Mouse (Mus musculus): ENCODE measurements at regions not wholly inside any gene's neighbourhood (a gene's known extent, or its start where the extent isn't known, plus 50 kb on each side); places are given as distances from the start of the nearest gene placed in this dataset.

DNA sequence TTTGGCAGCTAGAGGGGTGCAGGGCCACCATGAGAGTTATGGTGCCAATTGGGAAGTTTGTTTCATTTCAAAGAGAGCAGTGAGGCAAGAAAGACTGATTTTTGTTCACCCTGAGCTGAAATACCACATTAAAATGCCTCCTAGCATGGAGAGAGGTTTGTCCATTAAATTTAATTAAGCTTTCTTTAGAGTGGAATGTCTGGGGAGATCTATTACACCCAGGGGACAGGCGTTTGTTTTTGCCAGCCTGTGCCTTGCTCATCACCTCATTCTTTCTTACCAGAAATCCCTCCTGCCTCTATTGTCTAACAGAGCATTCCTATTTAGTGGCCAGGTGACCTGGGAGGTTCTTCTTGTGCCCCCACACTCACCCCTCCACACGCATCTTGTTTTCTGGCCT is 55.2 kb upstream of the Rcn1 start:
- DNase-seq, result no peak

DNA sequence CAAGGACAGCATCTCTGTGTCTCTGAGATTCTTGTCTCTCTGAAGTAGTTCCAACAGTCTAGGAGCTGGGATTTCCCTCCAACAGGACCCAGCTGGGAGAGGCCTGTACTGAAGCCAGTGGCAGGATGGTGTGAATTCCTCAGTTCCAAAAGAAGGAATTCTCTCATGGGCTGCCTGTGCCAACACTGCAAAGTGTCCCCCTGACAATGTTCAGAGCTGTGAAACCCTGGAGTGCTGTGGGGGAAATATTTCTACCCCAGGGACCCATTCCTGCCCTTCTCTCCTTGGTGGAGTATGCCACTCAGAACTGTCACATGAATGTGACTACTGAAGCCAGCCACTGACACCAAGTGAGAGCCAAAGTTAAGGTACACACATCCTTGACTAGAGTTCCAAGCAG is 55.7 kb upstream of the Rcn1 start:
- no peak for DNase-seq

DNA sequence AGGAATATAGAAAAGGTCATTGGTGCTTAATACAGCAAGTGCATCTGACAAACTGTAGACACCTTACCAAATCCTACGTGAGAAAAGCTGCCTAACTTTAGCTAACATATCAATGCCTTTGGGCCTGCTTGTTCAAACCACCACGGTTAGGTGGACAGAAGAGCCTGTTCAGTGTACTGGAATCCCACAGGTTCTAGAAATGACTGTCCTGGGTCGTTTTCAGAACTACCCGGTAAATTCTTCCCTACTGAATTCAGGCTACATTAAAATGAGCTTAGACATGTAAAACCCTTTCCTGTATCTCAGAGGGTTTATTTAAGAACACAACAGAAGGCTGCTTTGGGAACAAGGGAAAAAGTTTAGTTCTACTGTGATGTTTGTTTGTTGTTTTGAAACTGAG is 59.5 kb upstream of the Rcn1 start:
- no peak for DNase-seq

DNA sequence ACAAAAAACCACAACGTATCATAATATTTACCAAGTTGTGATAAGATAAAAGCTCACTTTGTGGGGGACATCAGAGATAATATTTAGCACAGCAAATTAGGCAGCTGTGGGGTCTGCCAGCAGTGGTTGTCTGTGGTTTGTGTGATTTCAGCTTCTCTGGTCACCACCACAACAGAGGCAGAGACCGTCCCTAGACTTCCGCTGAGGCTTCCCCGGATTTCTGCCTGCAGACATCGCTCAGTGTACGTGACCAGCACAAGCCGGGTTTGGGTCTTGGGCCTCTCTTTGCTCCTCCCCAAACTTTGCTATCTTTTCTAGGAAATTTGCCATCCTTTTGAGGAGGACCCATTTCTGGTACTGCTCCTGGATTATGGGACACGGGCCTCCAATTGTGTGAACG is 60.4 kb upstream of the Rcn1 start:
- no peak for DNase-seq

DNA sequence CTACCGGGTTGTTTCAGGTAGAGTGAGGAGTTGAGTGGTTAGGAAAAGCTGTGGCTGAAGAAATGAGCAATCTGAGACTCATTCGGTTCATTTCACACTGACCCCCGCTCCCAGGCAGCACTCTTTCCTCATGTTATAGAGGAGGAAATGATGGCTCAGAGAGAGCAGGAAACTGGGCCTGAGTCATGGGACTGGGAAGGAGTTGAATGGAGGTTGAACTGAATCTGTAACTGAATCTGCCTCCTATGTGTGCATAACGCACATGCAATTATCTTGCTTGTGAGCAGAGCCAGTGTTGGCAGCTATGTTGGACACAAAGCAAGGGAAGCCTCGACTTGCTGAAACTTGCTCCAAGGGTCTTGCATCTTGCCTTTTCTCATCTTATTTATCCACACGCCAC is 66.5 kb upstream of the Rcn1 start:
- DNase-seq, result no peak

DNA sequence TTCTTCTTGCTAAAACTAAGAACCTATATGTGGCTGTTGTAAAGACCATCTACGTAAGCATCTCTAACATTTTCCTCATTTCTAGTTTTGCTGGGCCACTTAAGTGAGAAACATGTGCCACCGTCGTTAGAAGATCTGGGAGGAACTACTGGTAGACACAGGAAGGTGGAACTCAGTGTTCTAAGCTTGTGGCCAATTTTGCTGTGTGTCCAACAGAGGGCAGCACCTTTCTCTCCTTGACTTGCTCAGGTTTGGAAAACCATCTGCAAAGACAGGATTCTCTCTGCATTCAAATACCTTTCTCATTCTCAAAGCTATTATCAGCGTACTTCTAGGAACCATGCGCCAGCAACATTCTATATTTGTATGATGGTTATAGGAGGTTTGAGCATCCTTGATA is 69.8 kb upstream of the Rcn1 start:
- DNase-seq, result peak; percentile 72 to 73

DNA sequence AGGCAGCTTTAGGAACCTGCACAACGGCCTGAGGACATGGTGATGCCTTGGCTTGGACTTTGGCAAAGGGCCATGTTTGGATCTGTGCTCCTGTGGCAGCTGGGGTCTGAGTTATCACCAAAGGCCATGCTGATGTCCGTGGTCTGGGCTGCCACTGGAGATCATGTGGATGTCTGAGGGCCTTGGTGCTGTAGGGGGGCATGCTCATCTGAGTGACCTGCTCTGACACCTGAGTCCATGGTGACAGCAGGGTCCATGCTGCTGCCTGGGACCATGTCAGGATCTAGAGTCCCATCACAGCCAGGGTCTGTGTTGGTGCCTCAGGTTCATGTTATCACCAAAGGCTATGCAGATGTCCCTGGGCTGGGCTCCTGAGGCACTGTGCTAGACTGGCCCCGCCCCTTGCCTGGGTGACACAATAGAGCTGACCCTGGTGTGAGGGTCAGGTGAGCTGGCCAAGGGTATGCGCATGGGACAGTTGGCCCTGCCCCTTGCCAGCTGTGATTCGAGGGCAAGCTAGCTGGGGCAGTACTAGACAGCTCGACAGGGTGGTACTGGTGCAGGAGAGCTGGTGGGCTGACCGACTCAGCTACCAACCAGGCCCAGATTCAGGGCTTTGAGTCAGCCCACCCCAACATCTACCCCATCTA is 77.0 kb upstream of the Rcn1 start:
- DNase-seq, result no peak

DNA sequence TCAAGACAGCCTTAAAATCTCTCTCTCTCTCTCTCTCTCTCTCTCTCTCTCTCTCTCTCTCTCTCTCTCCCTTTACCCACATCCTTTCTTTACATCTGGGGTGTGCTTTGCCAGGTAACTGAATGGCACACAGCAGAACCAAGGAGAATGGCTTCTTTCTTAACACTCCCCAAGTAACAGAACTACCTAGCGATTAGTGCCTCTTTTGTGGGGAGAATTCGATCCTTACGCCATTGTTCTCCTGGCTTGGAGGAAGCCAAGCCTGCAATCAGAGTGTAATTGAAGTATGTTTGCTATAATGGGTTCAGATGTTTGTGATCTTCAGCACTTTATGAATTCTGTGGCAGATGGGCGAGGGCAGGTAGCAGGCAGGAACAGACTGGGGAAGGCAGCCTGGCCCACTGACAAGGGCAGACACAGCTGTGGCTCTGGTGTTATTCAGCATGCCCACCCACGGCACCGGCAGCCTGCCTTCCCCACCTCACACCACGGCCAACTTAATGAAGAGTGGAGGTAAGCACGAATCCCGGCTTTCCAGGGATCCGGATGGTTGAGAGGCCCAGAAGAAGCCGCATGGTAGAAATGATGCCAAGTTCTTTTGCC is 83.0 kb upstream of the Rcn1 start:
- DNase-seq, result no peak

DNA sequence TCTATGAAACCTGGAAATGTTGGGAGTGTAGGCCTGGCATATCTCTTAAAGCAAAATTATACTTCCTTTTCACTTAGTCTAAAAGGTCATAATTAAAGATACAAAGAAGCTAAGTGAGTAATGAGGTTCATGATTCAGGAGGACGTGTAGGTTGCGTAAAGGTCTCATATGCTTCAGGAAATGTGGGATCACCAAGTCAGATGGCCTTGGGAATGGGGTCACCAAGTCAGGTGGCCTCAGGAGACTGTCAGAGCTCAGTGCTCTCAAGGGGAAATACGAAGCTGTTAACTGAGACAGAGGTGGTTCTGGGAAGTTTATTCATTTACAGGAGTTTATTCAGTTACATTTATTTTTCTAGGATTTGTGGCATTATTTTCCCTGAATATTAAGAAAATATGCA is 85.4 kb upstream of the Rcn1 start:
- DNase-seq, result no peak

DNA sequence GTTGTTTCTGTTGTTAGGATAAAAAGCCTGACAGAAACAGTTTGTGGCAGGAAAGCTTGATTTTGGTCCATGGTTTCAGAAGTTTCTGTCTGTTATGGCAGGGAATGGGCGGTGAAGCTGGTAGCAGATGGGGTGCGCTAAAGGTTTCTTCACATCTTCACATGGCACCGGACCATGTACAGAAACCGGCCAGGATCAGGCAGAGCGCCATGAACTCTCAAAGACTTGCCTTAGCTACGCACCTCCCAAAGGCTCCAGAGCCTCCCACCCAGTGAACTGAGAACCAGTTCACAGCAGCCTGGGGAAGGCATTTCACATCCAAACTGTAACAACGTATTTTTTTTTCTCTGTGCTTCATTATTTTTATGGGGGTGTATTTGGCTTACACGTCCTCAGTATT is 86.2 kb upstream of the Rcn1 start:
- no peak for DNase-seq

DNA sequence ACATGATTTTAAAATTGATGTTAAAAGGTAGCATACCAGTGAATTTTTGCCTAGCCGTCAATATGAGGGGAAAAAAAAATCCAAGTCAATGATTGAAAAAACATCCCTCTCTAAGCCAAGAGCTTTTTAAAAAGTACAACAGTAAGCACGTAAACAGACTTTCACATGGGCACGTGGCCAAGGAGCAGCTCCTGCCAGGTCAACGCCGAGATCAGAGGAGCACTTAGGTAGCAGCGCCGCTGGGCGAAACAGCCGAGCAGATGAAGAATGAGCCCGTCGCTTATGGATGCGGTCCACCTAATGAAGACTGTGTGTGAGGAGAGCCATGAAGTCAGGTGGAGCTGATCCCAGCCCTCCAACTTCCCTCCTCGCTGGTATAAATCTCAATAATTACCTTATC is 96.7 kb upstream of the Rcn1 start:
- DNase-seq, result peak in 1 of 2 experiments; percentile 8

DNA sequence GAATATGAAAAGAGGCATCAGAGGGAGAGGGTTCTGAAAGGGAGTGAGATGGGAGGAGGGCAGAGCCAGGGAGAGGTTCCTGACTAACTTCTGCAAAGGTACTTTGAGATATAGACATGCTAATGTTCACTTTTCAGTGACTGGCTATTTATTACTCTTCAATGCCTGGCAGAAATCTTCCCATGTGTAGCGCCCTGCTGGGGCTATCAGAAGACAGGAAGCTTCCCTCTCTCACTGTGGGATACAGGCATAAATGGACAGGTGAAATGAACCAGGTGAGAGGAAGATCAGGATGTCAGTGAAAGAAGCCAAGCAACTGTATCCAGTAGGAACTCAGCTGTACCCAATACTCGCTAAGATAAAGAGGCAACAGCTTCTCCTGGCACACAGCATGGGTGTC is 105.1 kb upstream of the Rcn1 start:
- DNase-seq, result no peak

DNA sequence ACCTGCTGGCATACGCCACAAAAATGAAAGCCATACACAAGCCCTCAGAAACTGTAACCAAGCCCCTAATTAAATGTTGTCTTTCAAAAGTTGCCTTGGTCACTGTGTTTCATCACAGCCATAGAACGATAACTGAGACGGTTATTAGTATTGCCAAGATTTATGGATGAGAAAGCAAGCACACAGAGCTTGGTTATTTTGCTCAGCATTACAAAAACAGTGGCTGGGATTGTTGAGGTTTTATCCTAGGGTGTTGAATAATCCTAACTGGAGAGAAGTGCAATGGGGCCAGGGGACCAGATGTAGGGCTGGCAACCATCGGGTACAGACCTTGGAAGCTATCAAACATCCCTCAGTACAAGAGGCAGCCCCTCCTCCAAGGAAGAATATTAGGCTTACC is 106.4 kb upstream of the Rcn1 start:
- no peak for DNase-seq

DNA sequence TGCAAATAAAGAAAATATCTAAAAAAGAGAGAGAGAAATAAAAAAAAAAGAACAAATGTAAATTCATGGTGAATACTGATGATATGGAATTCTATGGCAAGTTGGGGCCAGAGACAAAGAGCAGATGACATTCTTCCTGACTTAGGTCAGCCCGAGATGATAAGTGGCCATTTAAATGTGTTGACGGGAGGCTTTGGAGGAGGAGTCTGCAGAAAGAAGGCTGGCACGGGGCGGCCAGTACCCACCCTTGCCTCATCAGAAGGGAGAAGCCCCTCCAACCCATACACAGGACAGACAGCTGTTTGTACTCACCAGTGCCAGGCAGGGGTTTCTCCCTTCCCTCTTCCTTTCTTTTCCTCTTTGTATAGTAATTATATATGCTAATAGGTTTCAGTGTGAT is 108.0 kb upstream of the Rcn1 start:
- DNase-seq, result no peak

DNA sequence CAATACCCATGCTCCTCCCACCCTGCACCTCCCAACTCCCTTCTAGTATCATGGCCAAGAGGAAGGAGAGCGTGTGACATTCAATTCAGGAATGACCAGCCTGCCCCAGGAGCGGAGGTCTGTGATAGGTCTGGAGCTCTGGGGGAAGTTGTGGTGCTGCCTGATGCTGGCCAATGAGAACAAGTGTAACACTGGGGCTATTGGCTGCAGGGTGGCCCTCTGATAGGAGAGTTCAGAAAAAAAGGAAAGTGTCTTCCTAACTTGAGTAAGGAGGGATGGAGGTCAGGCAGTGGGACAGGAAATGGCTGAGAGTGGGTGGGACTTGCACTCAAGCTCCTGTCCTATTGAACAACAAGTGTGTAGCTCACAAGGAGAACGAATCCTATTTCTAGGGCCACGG is 111.7 kb upstream of the Rcn1 start:
- no peak for DNase-seq

DNA sequence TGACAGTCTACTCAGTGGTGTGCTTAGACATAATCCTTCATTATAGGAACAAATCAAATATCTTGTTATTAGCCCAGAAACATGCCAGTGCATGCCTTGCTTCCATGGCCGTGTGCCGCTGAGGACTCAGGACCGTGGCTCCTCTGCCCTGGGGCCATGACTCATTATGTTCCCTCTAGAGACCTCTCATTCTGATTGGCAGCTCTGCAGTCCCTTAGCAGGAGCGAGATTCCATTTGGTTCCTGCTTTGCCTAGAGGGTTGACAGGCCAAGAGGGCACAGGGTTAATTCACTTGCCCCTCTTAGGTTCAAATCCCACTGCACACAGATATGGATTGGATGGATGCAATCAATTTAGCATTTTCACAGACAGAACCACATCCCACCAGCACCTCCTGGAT is 112.6 kb upstream of the Rcn1 start:
- no peak for DNase-seq

DNA sequence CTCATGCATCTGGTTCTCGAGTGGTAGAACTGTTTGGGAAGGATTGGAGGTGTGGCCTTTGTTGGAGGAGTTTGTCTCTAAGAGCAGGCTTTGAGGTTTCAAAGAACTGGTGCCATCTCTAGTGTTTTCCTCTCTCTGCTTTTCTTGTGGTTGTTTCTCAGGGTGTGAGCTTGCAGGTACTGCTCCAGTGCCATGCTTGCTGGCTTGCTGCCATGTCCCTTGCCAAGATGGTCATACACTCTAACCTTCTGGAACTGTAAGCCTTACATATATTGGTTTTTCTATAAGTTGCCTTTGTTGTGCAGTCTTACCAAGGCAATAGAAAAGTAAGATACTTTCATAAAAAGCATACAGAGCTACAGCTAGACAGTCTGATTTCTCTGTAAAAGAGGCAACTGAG is 115.1 kb upstream of the Rcn1 start:
- DNase-seq, result peak in 1 of 2 experiments; percentile 8

DNA sequence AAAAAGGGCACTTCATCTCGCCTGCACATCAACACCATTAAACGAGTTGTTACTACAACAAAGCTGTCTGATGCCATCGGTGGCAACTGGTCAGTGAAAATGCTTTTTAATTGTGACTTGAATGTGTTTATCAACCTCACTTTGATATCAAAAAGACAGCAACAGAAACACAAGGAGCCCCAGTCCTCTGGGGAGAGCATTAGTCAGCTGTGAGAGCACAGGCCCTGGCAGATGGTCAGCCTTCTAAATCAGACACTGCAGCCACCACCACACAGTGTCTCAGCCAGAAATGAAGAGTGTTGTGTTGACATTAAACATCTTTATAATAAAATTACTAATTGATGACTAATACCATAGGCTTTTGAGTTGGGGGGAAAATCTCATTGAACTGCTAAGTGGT is 115.8 kb upstream of the Rcn1 start:
- peak; percentile 38 to 50 for DNase-seq

DNA sequence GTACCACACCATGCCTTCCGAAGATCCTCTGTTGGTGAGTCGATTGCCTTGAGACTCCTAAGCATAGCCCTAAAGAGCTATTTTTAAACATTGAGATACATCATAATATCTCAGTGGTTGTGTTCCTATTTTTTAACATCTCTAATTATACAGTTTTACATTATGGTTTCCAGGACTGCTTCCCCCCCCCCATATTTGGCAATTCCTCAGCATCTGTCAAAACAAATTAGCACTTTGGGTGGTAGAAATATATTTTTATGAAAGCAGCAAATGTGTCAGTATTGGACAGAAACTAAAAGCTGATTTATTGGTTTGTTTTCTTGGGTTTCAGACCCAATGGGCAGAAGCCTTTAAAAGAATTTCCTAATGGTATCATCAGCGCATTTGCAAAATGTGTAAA is 116.2 kb upstream of the Rcn1 start:
- no peak for DNase-seq

DNA sequence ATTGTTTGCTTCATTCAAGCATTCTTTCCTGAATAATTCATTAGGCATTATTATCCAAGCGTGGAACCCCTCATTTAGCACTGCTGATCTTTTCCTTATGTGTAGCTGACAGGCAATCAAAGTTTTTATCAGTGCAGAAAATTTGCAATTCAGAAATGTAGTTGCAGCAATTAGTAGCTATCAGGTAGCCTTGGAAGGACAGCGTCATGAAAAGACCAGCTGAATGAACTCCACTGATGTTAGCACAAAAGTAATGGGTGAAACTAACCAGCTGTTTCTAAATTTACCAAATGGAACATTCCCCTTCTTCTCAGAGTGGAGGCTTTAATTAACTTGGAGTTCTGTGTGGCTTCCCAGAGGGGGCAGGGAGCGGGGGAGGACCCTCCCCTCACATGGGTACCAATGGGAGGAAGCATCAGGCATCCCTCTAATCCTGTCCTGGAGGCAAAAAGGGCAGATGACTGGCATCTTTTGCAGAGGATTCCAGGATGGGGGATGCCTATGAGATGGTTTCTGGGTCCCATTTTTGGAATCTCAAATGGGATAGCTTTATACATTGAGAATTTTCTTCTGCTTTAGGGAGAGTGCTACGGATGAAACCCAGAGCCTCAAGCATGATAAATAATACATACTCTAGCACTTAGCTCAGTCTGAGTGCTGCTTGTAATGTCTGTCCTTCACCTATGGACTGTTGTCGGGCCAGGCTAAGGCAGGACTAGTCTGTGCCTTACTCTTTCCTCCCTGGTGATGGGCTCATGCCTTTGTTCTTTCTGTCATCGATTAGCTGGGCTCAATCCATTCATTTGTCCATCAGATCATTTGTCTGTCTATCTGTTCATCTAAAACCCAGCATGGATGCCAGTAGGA is 117.4 kb upstream of the Rcn1 start:
- DNase-seq, result no peak

DNA sequence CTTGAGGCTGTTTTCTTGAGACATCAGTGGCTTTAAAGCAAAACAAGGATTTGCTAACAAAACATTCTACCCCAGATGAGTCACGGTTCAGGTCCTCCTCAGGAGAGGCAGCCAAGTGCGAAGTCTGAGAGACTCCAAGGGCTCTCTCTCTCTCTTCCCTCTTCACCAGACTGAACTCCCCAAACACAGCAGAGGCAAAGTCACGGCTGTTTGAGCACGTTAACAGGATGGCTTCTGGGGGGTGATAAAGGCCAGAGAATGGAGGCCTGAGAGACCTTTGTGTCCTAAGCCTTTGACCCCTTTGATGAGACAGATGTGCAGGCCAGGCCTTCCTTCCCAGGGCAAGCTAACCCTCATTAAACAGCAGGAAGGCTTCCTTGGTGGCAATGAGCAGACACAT is 122.7 kb upstream of the Rcn1 start:
- no peak for DNase-seq

DNA sequence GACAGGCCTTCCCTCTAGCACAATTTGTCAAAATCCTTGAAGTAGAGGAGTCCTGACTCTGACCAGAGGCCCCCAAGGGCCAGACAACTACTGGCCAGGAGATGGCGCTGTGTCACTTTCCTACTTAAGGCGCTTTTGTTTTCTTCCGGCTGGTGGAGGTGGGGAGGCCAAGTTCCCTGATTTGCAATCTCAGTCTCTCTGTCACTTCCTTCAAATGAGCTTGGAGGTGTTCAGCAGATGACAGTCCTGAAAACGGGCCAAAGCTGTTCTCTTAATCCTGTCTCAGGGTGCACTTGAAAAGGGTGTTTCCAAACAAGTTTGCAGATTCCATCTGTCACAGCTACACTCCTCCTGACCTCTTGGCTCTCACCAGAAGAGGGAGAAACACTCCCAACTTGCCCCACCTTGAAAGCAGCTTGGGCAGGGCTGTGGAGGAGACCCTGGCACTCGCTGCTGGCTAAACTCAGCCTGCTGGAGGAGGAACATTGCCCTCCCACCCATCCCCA is 124.2 kb upstream of the Rcn1 start:
- DNase-seq, result peak; percentile 55 to 66

DNA sequence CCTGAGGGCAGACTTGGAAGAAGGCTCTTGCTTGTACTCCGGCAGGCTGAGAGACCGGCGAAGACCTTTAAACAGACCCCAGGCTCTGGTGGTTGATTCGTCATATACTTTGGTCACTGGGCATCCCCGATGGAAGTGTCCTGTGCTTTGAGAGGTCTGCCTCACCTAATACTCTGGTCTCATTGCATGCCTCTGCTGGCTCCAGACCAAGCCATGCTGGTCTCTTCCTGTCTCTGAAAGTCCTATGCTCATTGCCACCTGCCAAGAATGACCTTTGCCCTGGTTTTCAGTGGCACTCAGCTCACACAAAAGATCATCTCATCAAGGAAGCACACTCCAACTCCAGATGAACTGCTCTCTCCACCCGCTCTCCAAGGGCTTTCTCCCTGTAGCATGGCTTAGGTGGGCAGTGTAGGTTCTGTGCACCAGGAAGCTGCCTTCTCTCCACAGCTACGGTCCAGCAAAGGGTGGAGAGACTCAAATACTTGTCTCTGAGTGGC is 126.0 kb upstream of the Rcn1 start:
- DNase-seq, result no peak

DNA sequence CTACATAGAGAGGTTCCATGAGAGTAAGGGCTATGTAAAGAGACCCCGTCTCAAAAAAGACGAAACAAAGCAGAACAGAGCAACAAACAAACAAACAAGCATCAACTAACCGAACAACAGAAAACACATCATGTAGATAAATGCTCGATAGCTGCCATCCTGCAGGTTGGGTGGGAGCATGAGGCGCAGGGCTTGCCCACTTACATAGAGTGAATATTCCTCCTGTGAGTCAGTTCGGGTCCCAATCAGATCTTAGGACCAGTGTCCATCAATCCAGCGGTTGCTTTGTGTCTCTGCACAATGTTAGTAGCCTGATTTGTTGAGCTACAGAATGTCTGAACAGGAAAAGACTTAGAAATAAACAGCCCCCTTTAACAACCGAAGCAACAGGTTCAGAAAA is 129.4 kb upstream of the Rcn1 start:
- DNase-seq, result no peak

Measured in cerebellum, adult 18-20 months (tissue).